Mouse (Mus musculus): Measurements from ENCODE around the gene Ubd. TPM values are rescaled to one million over a fixed set of nuclear protein-coding genes. Genes with fewer than 3 reads are reported as not detected.

The Ubd gene
- polyA plus RNA-seq (2014; fragmentation: Nextera tagmentation; extraction: Ambion mirVana), result not detected in 2 replicates

DNA sequence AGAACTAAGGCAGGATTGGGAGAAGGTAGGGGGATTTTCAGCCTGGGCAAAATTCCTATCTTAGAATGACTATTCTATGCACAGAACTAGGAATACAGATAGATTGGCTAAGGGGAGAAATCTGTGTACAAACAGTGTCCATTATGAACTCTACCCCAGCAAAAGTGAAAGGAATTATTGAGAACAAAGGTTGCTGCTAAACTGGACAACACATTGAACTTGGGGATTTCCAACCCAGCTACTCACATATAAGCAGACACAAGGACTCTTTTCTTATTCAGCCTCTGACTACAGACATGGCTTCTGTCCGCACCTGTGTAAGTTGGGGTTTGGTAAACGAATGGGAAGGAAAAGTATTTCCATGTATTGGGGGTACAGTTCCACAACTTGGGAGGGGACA is at the start of gene Ubd:
TSS of gene Ubd (plus strand) at position 237 of the 400 bp plus-strand sequence.
- Histone ChIP-seq H3K9ac (replicated peaks; ENCODE audit: low read depth, low read length) (no peak within 1 kb of the TSS), H3K4me3 (ENCODE audit: low read depth, low read length) (no peak within 1 kb of the TSS), H3K4me1 (ENCODE audit: control insufficient read depth, insufficient read depth, low read length) (no peaks in the 10 kb centered on the region), H3K27me3 (ENCODE audit: control insufficient read depth, insufficient read depth, low read length) (peaks cover 19% of the 10 kb centered on the region; the same call in 1 of the 2 replicates), H3K9me3 (ENCODE audit: control insufficient read depth, low read depth, low read length) (no peaks in the 10 kb centered on the region), H3K36me3 (ENCODE audit: control insufficient read depth, insufficient read depth, low read length) (no peaks in the 10 kb centered on the region), H3K4me2 (replicated peaks; ENCODE audit: low read depth, low read length) (no peak within 1 kb of the TSS), H3K27ac (ENCODE audit: low read length) (no peak within 1 kb of the TSS)
- no peak for ATAC-seq (ENCODE audit: insufficient number of reproducible peaks, insufficient read depth, low FRiP score, low read depth)
- 77% methylated on average over 2 of the region's 2 CpGs for WGBS

DNA sequence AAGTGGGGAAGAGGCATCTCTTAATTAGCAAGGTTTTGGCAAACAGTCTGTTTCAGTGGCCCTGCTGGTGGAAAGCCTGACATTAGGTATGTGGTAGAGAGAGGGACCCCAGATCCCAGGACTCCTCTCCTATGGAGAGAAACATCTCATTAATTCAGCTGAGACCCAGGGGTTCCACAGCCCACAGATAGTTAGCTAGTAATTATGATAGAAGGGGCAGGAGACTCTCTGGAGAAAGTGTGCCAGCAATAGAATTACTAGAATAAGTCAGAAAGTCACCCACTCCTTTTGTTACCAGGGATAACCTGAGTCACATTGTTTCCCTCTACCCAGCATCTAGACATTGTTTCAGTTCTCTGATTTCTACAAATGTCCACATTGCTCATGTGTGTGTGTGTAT is 32.3 kb upstream of the Ubd start, which contains the start of gene Olfr93:
TSS of gene Olfr93 (minus strand) at position 101 of the 400 bp plus-strand sequence.
- no peaks in the 10 kb centered on the region for H3K9me3 ChIP-seq (ENCODE audit: control insufficient read depth, low read depth, low read length)
- no peak within 1 kb of the TSS for H3K4me2 ChIP-seq (replicated peaks; ENCODE audit: low read depth, low read length)
- no peak within 1 kb of the TSS for H3K4me3 ChIP-seq (ENCODE audit: low read depth, low read length)
- H3K4me1 ChIP-seq (ENCODE audit: control insufficient read depth, insufficient read depth, low read length), result no peaks in the 10 kb centered on the region
- no peaks in the 10 kb centered on the region for H3K27me3 ChIP-seq (ENCODE audit: control insufficient read depth, insufficient read depth, low read length)
- H3K27ac ChIP-seq (ENCODE audit: low read length), result no peak within 1 kb of the TSS
- H3K9ac ChIP-seq (replicated peaks; ENCODE audit: low read depth, low read length), result no peak within 1 kb of the TSS
- no peaks in the 10 kb centered on the region for H3K36me3 ChIP-seq (ENCODE audit: control insufficient read depth, insufficient read depth, low read length)
- no peak for ATAC-seq (ENCODE audit: insufficient number of reproducible peaks, insufficient read depth, low FRiP score, low read depth)

DNA sequence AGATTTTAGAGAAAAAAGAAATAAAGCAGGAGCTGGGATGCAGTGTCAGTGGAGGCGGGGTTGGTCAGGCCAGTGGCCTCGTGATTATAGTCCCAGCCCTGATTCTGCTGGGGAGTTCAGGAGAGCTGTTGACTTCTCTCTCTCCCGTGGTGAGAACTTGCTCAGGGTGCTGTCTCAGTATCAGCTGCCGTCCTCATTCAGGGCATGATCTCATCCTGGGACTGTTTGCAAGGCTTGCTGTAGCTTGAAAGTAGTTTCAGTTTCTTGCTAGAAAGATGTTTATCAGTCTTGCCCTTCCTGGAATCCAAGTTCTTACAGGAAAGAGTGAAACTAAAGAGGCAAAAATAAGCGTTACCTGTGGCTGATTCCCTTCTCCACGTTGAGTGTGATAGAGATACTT is 8.2 kb upstream of the Ubd start:
- no peak for ATAC-seq (ENCODE audit: insufficient number of reproducible peaks, insufficient read depth, low FRiP score, low read depth)

DNA sequence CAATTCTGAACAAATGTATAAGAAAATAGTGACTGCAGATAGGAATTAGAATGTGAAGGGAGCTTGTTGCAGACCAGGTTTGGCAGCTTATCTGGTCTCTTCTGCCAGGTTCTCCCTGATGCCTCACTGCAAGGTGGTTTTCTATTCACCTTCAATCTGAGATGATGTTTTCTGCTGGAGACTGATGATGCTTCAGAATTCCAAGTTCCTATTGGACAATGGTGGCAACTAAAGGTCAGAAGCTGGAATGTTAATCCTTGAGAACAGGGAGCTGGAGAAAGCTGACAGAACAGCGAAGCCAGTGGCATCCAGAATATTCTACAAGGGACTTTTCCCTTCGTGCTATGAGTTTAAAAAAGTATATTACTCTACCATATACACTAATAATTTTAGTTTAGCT is 3.0 kb upstream of the Ubd start:
- Histone ChIP-seq H3K9me3 (ENCODE audit: control insufficient read depth, low read depth, low read length) (no peaks in the 10 kb centered on the region), H3K4me3 (ENCODE audit: low read depth, low read length) (no peak overlapping the region), H3K4me1 (ENCODE audit: control insufficient read depth, insufficient read depth, low read length) (no peaks in the 10 kb centered on the region), H3K36me3 (ENCODE audit: control insufficient read depth, insufficient read depth, low read length) (no peaks in the 10 kb centered on the region), H3K27me3 (ENCODE audit: control insufficient read depth, insufficient read depth, low read length) (no peaks in the 10 kb centered on the region), H3K4me2 (replicated peaks; ENCODE audit: low read depth, low read length) (no peak overlapping the region), H3K9ac (replicated peaks; ENCODE audit: low read depth, low read length) (no peak overlapping the region), H3K27ac (ENCODE audit: low read length) (no peak overlapping the region)
- 35% methylated on average over 2 of the region's 2 CpGs for WGBS
- ATAC-seq (ENCODE audit: insufficient number of reproducible peaks, insufficient read depth, low FRiP score, low read depth), result no peak

More for the DNA sequence above, 8.2 kb upstream of the Ubd start:
- Histone ChIP-seq H3K36me3 (ENCODE audit: control insufficient read depth, insufficient read depth, low read length) (no peaks in the 10 kb centered on the region), H3K4me1 (ENCODE audit: control insufficient read depth, insufficient read depth, low read length) (no peaks in the 10 kb centered on the region), H3K27ac (ENCODE audit: low read length) (no peak overlapping the region), H3K4me3 (ENCODE audit: low read depth, low read length) (no peak overlapping the region), H3K27me3 (ENCODE audit: control insufficient read depth, insufficient read depth, low read length) (no peaks in the 10 kb centered on the region), H3K4me2 (replicated peaks; ENCODE audit: low read depth, low read length) (no peak overlapping the region), H3K9me3 (ENCODE audit: control insufficient read depth, low read depth, low read length) (no peaks in the 10 kb centered on the region), H3K9ac (replicated peaks; ENCODE audit: low read depth, low read length) (no peak overlapping the region)
- 39% methylated on average over 6 of the region's 6 CpGs for WGBS

DNA sequence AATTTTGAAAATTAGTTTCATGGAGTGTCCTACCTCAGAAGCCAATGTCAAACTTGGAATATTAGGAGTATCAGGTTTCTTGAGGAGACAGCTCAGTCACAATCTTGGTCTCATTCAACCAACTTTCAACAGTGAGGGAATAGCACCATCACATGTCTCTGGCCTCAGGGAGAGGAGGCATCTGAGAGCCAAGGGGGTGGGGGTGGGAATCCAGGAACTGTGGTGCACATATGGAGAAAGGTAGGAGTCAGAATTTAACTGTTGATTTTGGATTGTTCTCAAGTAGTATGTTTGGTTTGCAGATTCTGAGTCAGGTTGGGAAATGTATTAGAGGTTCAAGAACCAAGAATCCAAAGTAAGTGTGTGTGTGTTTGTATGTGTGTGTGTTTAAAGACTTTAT is 660 bp upstream of the Ubd start:
- Histone ChIP-seq H3K9me3 (ENCODE audit: control insufficient read depth, low read depth, low read length) (no peaks in the 10 kb centered on the region), H3K9ac (replicated peaks; ENCODE audit: low read depth, low read length) (no peak overlapping the region), H3K36me3 (ENCODE audit: control insufficient read depth, insufficient read depth, low read length) (no peaks in the 10 kb centered on the region), H3K27me3 (ENCODE audit: control insufficient read depth, insufficient read depth, low read length) (peaks cover 15% of the 10 kb centered on the region; the same call in 1 of the 2 replicates), H3K4me3 (ENCODE audit: low read depth, low read length) (no peak overlapping the region), H3K27ac (ENCODE audit: low read length) (no peak overlapping the region), H3K4me2 (replicated peaks; ENCODE audit: low read depth, low read length) (no peak overlapping the region), H3K4me1 (ENCODE audit: control insufficient read depth, insufficient read depth, low read length) (no peaks in the 10 kb centered on the region)
- ATAC-seq (ENCODE audit: insufficient number of reproducible peaks, insufficient read depth, low FRiP score, low read depth), result no peak

DNA sequence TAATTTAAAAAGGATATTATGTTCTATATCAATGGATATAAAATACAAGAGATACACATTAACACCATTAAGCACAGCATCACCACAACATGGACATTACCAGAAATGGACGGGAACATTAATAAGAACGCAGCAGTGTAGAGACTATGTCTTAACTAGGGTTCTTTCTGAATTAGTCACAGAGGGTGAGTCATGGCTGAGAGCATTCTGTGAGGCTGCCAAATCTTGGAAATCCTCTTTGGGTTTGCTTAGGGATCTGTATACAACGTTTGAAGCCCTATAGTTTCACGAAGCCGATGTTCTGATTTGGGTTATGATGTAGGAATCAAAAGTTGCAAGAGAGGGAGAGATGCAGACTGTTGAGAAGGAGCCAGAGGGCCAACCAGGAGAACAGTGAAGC is 1.1 kb downstream of the Ubd start:
- ATAC-seq (ENCODE audit: insufficient number of reproducible peaks, insufficient read depth, low FRiP score, low read depth), result no peak
- no peak overlapping the region for H3K4me3 ChIP-seq (ENCODE audit: low read depth, low read length)
- no peak overlapping the region for H3K27ac ChIP-seq (ENCODE audit: low read length)
- no peaks in the 10 kb centered on the region for H3K36me3 ChIP-seq (ENCODE audit: control insufficient read depth, insufficient read depth, low read length)
- H3K4me1 ChIP-seq (ENCODE audit: control insufficient read depth, insufficient read depth, low read length), result no peaks in the 10 kb centered on the region
- no peak overlapping the region for H3K9ac ChIP-seq (replicated peaks; ENCODE audit: low read depth, low read length)
- peaks cover 19% of the 10 kb centered on the region; the same call in 1 of the 2 replicates for H3K27me3 ChIP-seq (ENCODE audit: control insufficient read depth, insufficient read depth, low read length)
- 80% methylated on average over 5 of the region's 5 CpGs for WGBS
- H3K9me3 ChIP-seq (ENCODE audit: control insufficient read depth, low read depth, low read length), result no peaks in the 10 kb centered on the region
- no peak overlapping the region for H3K4me2 ChIP-seq (replicated peaks; ENCODE audit: low read depth, low read length)

DNA sequence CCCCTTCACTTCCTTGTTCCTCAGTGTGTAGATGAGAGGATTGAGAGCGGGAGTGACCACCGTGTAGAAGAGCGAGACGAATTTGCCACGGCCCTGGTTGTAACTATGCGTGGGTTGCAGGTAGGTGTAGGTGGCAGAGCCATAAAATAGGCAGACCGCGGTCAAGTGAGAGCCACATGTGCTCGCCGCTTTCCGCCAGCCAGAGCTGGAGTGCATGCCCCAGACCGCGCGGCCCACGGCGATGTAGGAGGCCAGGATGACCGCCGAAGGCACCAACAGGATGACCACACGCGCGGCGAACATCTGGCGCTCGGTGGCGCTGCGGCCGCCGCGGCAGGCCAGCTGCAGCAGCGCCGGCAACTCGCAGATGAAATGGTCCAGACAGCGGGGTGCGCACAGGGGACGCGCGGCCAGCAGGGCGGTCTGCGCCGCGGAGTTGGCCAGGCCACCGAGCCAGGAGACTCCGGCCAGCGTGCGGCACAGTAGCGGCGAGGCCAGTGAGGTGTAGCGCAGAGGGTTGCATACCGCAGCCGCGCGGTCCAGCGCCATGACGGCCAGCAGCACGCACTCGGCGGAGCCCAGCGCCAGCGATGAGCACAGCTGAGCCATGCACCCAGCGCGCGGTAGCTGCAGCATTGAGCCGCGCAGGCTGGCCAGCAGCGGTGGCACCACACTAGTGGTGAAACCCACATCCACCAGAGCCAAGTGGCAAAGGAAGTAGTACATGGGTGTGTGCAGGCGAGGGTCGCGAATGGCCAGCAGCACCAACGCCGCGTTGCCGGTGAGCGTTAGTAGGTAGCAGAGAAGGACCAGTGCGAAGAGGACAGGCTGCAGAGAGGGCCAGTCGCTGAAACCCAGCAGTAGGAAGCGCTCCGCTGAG is 3.4 kb downstream of the Ubd start:
- H3K27ac ChIP-seq (ENCODE audit: low read length), result no peak overlapping the region
- no peaks in the 10 kb centered on the region for H3K4me1 ChIP-seq (ENCODE audit: control insufficient read depth, insufficient read depth, low read length)
- ATAC-seq (ENCODE audit: insufficient number of reproducible peaks, insufficient read depth, low FRiP score, low read depth), result peak; percentile 85
- under 1% methylated on average over 77 of the region's 77 CpGs for WGBS
- H3K4me2 ChIP-seq (replicated peaks; ENCODE audit: low read depth, low read length), result peak overlapping the region; percentile 85
- H3K9ac ChIP-seq (replicated peaks; ENCODE audit: low read depth, low read length), result no peak overlapping the region
- no peaks in the 10 kb centered on the region for H3K36me3 ChIP-seq (ENCODE audit: control insufficient read depth, insufficient read depth, low read length)
- H3K4me3 ChIP-seq (ENCODE audit: low read depth, low read length), result peak overlapping the region; percentile 46
- no peaks in the 10 kb centered on the region for H3K9me3 ChIP-seq (ENCODE audit: control insufficient read depth, low read depth, low read length)
- peaks cover 19% of the 10 kb centered on the region; the same call in 1 of the 2 replicates for H3K27me3 ChIP-seq (ENCODE audit: control insufficient read depth, insufficient read depth, low read length)

DNA sequence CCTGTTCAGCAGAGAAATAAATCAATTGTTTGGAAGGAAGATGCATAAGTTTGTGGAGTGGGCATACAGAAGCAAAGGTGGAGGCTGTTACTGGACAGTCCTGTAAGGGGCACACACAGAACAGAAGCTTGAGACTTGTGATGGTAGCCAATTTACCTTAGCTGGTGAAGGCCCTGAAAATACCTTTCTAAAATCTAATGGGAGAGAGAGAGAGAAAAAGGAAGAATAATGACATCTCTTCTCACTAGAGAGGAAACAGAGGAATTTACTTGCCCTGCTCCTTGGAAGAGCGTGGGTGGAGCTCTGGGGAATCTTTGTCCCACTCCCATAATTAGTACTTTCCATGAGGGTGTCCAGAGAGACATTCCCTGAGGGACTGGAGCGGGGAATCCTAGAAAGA is 7.2 kb downstream of the Ubd start, which contains the start of gene Olfr94:
TSS of gene Olfr94 (minus strand) at position 101 of the 400 bp plus-strand sequence.
- no peak within 1 kb of the TSS for H3K4me3 ChIP-seq (ENCODE audit: low read depth, low read length)
- no peaks in the 10 kb centered on the region for H3K36me3 ChIP-seq (ENCODE audit: control insufficient read depth, insufficient read depth, low read length)
- H3K4me1 ChIP-seq (ENCODE audit: control insufficient read depth, insufficient read depth, low read length), result no peaks in the 10 kb centered on the region
- 71% methylated on average over 2 of the region's 2 CpGs for WGBS
- H3K9me3 ChIP-seq (ENCODE audit: control insufficient read depth, low read depth, low read length), result no peaks in the 10 kb centered on the region
- no peak within 1 kb of the TSS for H3K4me2 ChIP-seq (replicated peaks; ENCODE audit: low read depth, low read length)
- H3K27ac ChIP-seq (ENCODE audit: low read length), result no peak within 1 kb of the TSS
- H3K9ac ChIP-seq (replicated peaks; ENCODE audit: low read depth, low read length), result no peak within 1 kb of the TSS
- no peak for ATAC-seq (ENCODE audit: insufficient number of reproducible peaks, insufficient read depth, low FRiP score, low read depth)
- peaks cover 19% of the 10 kb centered on the region; the same call in 1 of the 2 replicates for H3K27me3 ChIP-seq (ENCODE audit: control insufficient read depth, insufficient read depth, low read length)

All from stomach, embryonic 14.5 days (tissue).